ENCODE assay signal across 7 mouse cellular contexts in the genomic region with DNA sequence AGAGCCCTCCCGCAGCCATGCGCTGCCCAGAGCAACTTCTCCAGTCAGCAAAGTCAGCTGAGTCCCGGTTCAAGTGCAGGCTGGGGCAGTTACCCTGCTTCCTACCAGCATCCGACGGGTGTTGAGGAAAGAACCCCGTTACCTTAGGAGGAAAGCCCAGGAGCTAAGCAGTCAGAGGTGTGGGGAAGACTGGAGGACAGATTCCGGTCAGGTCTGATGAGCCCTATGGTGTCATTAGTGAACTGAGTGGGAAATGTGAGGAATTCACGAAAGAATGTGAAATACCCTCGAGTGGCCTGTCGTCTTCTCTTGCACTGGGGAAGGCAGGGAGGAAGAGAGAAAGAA. TPM values are rescaled to one million over a fixed set of nuclear protein-coding genes. Genes with fewer than 3 reads are reported as not detected.
DNase-seq lines count a peak whose midpoint lies in the region; ATAC-seq and TF ChIP-seq lines count a peak whose summit lies in the region.

No protein-coding gene starts in this region.

- whole genome bisulfite sequencing in thymus, adult 2 months, result 30% methylated on average over 10 of the region's 10 CpGs
- WGBS in forebrain, embryonic 10.5 days, result 38% methylated on average over 10 of the region's 10 CpGs
- 17% methylated on average over 10 of the region's 10 CpGs for WGBS in intestine, postnatal 0 days

- H3K9me3 ChIP-seq in forebrain, embryonic 10.5 days, result no peaks in the 10 kb centered on the region
- H3K9me3 ChIP-seq in intestine, postnatal 0 days (ENCODE audit: control insufficient read depth), result no peaks in the 10 kb centered on the region

- H3K27ac ChIP-seq in thymus, adult 2 months (ENCODE audit: control insufficient read depth, insufficient read depth, low read length), result no peak overlapping the region
- H3K27ac ChIP-seq in forebrain, embryonic 10.5 days, result peak overlapping the region; percentile 68
- H3K27ac ChIP-seq in intestine, postnatal 0 days (ENCODE audit: low read depth, low read length), result no peak overlapping the region

- peak overlapping the region; percentile 81 for H3K4me2 ChIP-seq in intestine, postnatal 0 days (replicated peaks; ENCODE audit: low read depth)

- H3K27me3 ChIP-seq in thymus, adult 2 months (ENCODE audit: control insufficient read depth, insufficient read depth, low read length), result no peaks in the 10 kb centered on the region
- H3K27me3 ChIP-seq in forebrain, embryonic 10.5 days (ENCODE audit: poor library complexity, severe bottlenecking), result peaks cover 17% of the 10 kb centered on the region
- no peaks in the 10 kb centered on the region for H3K27me3 ChIP-seq in intestine, postnatal 0 days (replicated peaks; ENCODE audit: control insufficient read depth, insufficient read depth, low read length)

- no peak for TF ChIP-seq POLR2A in thymus, adult 2 months (IDR thresholded peaks at IDR 0.05; ENCODE audit: control insufficient read depth, extremely low read depth, insufficient read depth, low read length, poor library complexity)

- ATAC-seq in intestine, postnatal 0 days, result no peak; the same call in 1 of the 2 replicates
- peak; percentile 37 for ATAC-seq in megakaryocyte, adult 5-6 weeks (ENCODE audit: poor library complexity, severe bottlenecking)

- H3K4me1 ChIP-seq in thymus, adult 2 months (replicated peaks; ENCODE audit: control insufficient read depth, insufficient read depth, low read length), result peaks cover 8% of the 10 kb centered on the region
- H3K4me1 ChIP-seq in forebrain, embryonic 10.5 days, result peaks cover 10% of the 10 kb centered on the region
- H3K4me1 ChIP-seq in intestine, postnatal 0 days (replicated peaks; ENCODE audit: control insufficient read depth, insufficient read depth, low read length), result no peaks in the 10 kb centered on the region

- peak overlapping the region; percentile 59 for H3K9ac ChIP-seq in intestine, postnatal 0 days (ENCODE audit: low read depth, low read length)

- H3K4me3 ChIP-seq in thymus, adult 2 months (ENCODE audit: control insufficient read depth, insufficient read depth, low read length), result peak overlapping the region; percentile 99
- H3K4me3 ChIP-seq in forebrain, embryonic 10.5 days, result peak overlapping the region; percentile 64
- peak overlapping the region; percentile 76 for H3K4me3 ChIP-seq in intestine, postnatal 0 days (ENCODE audit: low read depth, low read length)

- peaks cover 12% of the 10 kb centered on the region; the same call in 1 of the 2 replicates for H3K36me3 ChIP-seq in thymus, adult 2 months (ENCODE audit: control insufficient read depth, insufficient read depth, low read length)
- H3K36me3 ChIP-seq in forebrain, embryonic 10.5 days (replicated peaks), result no peaks in the 10 kb centered on the region
- H3K36me3 ChIP-seq in intestine, postnatal 0 days (ENCODE audit: control insufficient read depth, insufficient read depth), result peaks cover 8% of the 10 kb centered on the region; the same call in 1 of the 2 replicates

- DNase-seq in thymus, adult 2 months, result peak; percentile 20
- no peak for DNase-seq in thymus, postnatal 4 days
- DNase-seq in forebrain, embryonic 10.5 days (ENCODE audit: extremely low spot score, low spot score), result no peak
- DNase-seq in right cerebral cortex, postnatal 10 days (ENCODE audit: low spot score in 2 of 2), result no peak
- DNase-seq in ovary, postnatal 36 days (ENCODE audit: low spot score), result no peak

- TF ChIP-seq CTCF in thymus, adult 2 months (IDR thresholded peaks at IDR 0.05; ENCODE audit: borderline replicate concordance, control insufficient read depth, extremely low read depth, insufficient read depth, low read length, poor library complexity), result no peak
- no peak for TF ChIP-seq CTCF in intestine, postnatal 0 days (IDR thresholded peaks at IDR 0.05; ENCODE audit: low read depth)

RNA-seq across cellular contexts. Expression of a gene that starts 0.9 kb away (rescaled TPM):
- 42.3 and 49.6 TPM in 2 replicates for polyA plus RNA-seq in thymus, adult 2 months (2012; rRNA removed)
- polyA plus RNA-seq in forebrain, embryonic 10.5 days (2016; fragmentation: Nextera tagmentation; extraction: Ambion mirVana), result 9.2 and 10.4 TPM in 2 replicates
- 16.2 and 19.1 TPM in 2 replicates for polyA plus RNA-seq in intestine, postnatal 0 days (2015; fragmentation: Nextera tagmentation; extraction: Ambion mirVana)
- total RNA-seq in megakaryocyte, adult 5-6 weeks (2015), result 45.3 and 48.4 TPM in 2 replicates
- total RNA-seq in megakaryocyte, adult 5-6 weeks (2017), result 31.1 and 33.4 TPM in 2 replicates

RNA-seq across cellular contexts. Expression of a gene that starts 40.6 kb away (rescaled TPM):
- polyA plus RNA-seq in thymus, adult 2 months (2012; rRNA removed), result 64.7 and 73.5 TPM in 2 replicates
- polyA plus RNA-seq in forebrain, embryonic 10.5 days (2016; fragmentation: Nextera tagmentation; extraction: Ambion mirVana), result 11.2 and 11.3 TPM in 2 replicates
- 3.5 and 3.8 TPM in 2 replicates for polyA plus RNA-seq in intestine, postnatal 0 days (2015; fragmentation: Nextera tagmentation; extraction: Ambion mirVana)
- total RNA-seq in megakaryocyte, adult 5-6 weeks (2015), result 3.4 and 7.8 TPM in 2 replicates
- 3.1 and 5.3 TPM in 2 replicates for total RNA-seq in megakaryocyte, adult 5-6 weeks (2017)

RNA-seq across cellular contexts. Expression of a gene that starts 42.4 kb away (rescaled TPM):
- polyA plus RNA-seq in thymus, adult 2 months (2012; rRNA removed), result 16.6 and 21.4 TPM in 2 replicates
- 120 and 122 TPM in 2 replicates for polyA plus RNA-seq in forebrain, embryonic 10.5 days (2016; fragmentation: Nextera tagmentation; extraction: Ambion mirVana)
- polyA plus RNA-seq in intestine, postnatal 0 days (2015; fragmentation: Nextera tagmentation; extraction: Ambion mirVana), result 25.9 and 30.4 TPM in 2 replicates
- total RNA-seq in megakaryocyte, adult 5-6 weeks (2015), result 145 TPM in 2 replicates
- 234 and 235 TPM in 2 replicates for total RNA-seq in megakaryocyte, adult 5-6 weeks (2017)
